Mouse (Mus musculus): ENCODE data around the gene Tmem222. TPM values are rescaled to one million over a fixed set of nuclear protein-coding genes. Genes with fewer than 3 reads are reported as not detected.
A peak's percentile ranks its signal among the peaks of the same experiment; 100 is the strongest.

Tmem222 gene
- total and polyA plus RNA-seq, 3 experiments = 25.2 to 33.5 (median 30.8) TPM

DNA sequence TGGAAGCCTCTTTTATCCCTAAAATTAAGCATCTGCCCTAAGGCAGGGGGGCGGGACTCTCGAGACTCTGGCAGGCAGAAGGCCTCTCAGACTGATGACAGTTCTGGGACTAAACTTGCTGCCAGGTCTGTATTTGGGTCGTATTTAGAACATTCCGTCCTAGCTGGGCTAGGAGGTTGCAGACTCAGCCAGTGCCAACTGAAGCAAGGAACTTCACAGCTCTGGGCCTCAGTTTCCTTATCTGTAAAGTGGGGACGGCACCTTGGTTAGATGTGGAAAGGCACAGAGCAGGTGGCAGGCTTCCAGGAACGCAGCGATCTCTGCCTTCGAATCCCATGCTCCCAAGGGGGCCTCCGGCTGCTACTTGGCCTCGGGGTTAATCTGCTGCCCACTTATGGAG lies 51.5 kb downstream of the Tmem222 start:
- H3K36me3 ChIP-seq (replicated peaks) = no peaks in the 10 kb centered on the region
- no peaks in the 10 kb centered on the region for H3K9me3 ChIP-seq (replicated peaks)
- DNase-seq (ENCODE audit: low spot score) (no peak), ATAC-seq (ENCODE audit: extremely low read depth, insufficient number of reproducible peaks, low FRiP score, poor library complexity, severe bottlenecking) (no peak)
- H3K4me1 ChIP-seq (ENCODE audit: insufficient read depth, low read depth, low read length) = peaks cover 27% of the 10 kb centered on the region
- TF ChIP-seq TAL1 (conservative IDR thresholded peaks at IDR 0.05; ENCODE audit: low read depth, low read length) (no peak), GATA2 (IDR thresholded peaks at IDR 0.05; ENCODE audit: borderline replicate concordance, low read depth, low read length) (no peak), GATA1 (IDR thresholded peaks at IDR 0.05; ENCODE audit: borderline replicate concordance, low read length) (no peak), POLR2AphosphoS5 (IDR thresholded peaks at IDR 0.05; ENCODE audit: insufficient replicate concordance, low read depth, low read length) (no peak), CTCF (IDR thresholded peaks at IDR 0.05; ENCODE audit: low read depth, low read length) (no peak)
- no peak overlapping the region for H3K4me3 ChIP-seq (ENCODE audit: low read depth, low read length)
- peaks cover 54% of the 10 kb centered on the region for H3K27me3 ChIP-seq (ENCODE audit: insufficient read depth, low read length)

- TF ChIP-seq CTCF (IDR thresholded peaks at IDR 0.05; ENCODE audit: low read depth, low read length) = no peak
- no peaks in the 10 kb centered on the region for H3K9me3 ChIP-seq (replicated peaks)
- ATAC-seq (ENCODE audit: extremely low read depth, insufficient number of reproducible peaks, low FRiP score, poor library complexity, severe bottlenecking) (no peak), DNase-seq (ENCODE audit: low spot score) (no peak)
- H3K4me1 ChIP-seq (ENCODE audit: insufficient read depth, low read depth, low read length) = peaks cover 44% of the 10 kb centered on the region
- peaks cover 57% of the 10 kb centered on the region for H3K27me3 ChIP-seq (ENCODE audit: insufficient read depth, low read length)
- no peak overlapping the region for H3K4me3 ChIP-seq (ENCODE audit: low read depth, low read length)
- no peaks in the 10 kb centered on the region for H3K36me3 ChIP-seq (replicated peaks)
These were observed 53.7 kb downstream of the Tmem222 start for GRCm38 (mm10) chr4:133223875-133224274.

DNA sequence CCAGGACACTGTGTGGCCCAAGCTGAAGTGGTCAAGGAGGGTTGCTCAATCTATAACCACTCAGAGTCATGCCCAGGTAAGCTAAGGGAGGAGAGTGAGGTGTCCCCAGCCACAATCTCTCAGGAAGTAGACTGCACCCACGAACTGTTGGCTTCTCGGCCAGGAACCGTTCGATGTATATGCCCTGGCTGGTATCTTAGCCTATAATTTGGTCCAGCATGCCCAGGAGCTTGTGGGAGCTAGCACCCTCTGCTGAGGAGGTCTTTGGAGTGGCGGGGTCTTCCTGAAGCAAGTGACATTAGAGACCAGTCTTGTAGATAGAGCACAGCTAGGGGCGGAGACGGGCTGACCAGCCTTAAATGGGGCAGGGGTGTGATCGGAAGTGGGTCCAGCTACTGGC lies 55.9 kb downstream of the Tmem222 start:
- no peak for ATAC-seq (ENCODE audit: extremely low read depth, insufficient number of reproducible peaks, low FRiP score, poor library complexity, severe bottlenecking)
- H3K36me3 ChIP-seq (replicated peaks) = no peaks in the 10 kb centered on the region
- no peak for DNase-seq (ENCODE audit: low spot score)
- H3K9me3 ChIP-seq (replicated peaks) = no peaks in the 10 kb centered on the region
- no peak overlapping the region for H3K4me3 ChIP-seq (ENCODE audit: low read depth, low read length)
- TF ChIP-seq CTCF (IDR thresholded peaks at IDR 0.05; ENCODE audit: low read depth, low read length) (no peak), TAL1 (conservative IDR thresholded peaks at IDR 0.05; ENCODE audit: low read depth, low read length) (no peak), GATA1 (IDR thresholded peaks at IDR 0.05; ENCODE audit: borderline replicate concordance, low read length) (no peak), POLR2AphosphoS5 (IDR thresholded peaks at IDR 0.05; ENCODE audit: insufficient replicate concordance, low read depth, low read length) (no peak), GATA2 (IDR thresholded peaks at IDR 0.05; ENCODE audit: borderline replicate concordance, low read depth, low read length) (no peak)
- H3K4me1 ChIP-seq (ENCODE audit: insufficient read depth, low read depth, low read length) = peaks cover 55% of the 10 kb centered on the region
- peaks cover 56% of the 10 kb centered on the region for H3K27me3 ChIP-seq (ENCODE audit: insufficient read depth, low read length)

DNA sequence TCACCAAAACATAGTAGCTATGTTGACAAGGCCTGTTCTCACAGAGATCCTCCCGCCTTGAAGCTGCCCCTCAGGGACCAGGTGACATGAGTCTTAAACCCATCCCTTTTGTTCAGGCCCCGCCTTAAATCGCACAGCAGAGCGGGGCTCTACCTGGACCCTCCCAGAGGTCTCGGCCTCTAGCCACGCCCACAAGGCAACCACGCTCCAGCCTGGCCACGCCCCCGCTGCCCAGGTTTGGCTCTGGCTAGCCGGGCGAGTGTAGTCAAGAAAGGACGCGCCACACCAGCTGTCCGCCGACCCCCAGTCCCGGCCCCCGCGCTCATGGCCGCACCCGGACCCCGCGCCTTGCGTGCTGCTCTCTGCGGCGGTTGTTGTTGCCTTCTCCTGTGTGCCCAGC lies 56.9 kb downstream of the Tmem222 start:
- no peaks in the 10 kb centered on the region for H3K9me3 ChIP-seq (replicated peaks)
- peak overlapping the region; percentile 16; the same call in 1 of the 2 replicates for H3K4me3 ChIP-seq (ENCODE audit: low read depth, low read length)
- H3K27me3 ChIP-seq (ENCODE audit: insufficient read depth, low read length) = peaks cover 57% of the 10 kb centered on the region
- no peaks in the 10 kb centered on the region for H3K36me3 ChIP-seq (replicated peaks)
- TF ChIP-seq GATA1 (IDR thresholded peaks at IDR 0.05; ENCODE audit: borderline replicate concordance, low read length) (no peak), TAL1 (conservative IDR thresholded peaks at IDR 0.05; ENCODE audit: low read depth, low read length) (no peak), POLR2AphosphoS5 (IDR thresholded peaks at IDR 0.05; ENCODE audit: insufficient replicate concordance, low read depth, low read length) (no peak), GATA2 (IDR thresholded peaks at IDR 0.05; ENCODE audit: borderline replicate concordance, low read depth, low read length) (no peak), CTCF (IDR thresholded peaks at IDR 0.05; ENCODE audit: low read depth, low read length) (no peak)
- ATAC-seq (ENCODE audit: extremely low read depth, insufficient number of reproducible peaks, low FRiP score, poor library complexity, severe bottlenecking) (no peak), DNase-seq (ENCODE audit: low spot score) (no peak)
- H3K4me1 ChIP-seq (ENCODE audit: insufficient read depth, low read depth, low read length) = peaks cover 55% of the 10 kb centered on the region

DNA sequence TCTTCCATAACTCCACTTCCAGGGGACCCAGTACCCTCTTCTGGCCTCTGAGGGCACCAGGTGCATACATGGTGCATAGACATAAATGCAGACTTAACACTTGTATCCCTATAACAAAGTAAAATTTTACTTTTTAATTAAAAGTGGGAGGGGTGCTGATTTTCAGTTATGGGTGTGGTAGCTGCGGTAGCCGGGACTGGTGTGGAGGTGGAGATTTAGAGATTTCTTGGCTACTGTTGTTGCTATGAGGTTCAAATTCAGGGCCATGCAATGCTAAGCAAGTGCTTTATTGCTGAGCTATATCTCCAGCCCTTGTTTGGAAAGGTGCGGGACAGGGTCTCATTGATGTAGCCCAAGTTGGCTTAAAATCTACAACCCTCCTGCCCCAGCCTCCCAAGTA lies 58.8 kb downstream of the Tmem222 start:
- peaks cover 47% of the 10 kb centered on the region for H3K27me3 ChIP-seq (ENCODE audit: insufficient read depth, low read length)
- H3K36me3 ChIP-seq (replicated peaks) = no peaks in the 10 kb centered on the region
- no peaks in the 10 kb centered on the region for H3K9me3 ChIP-seq (replicated peaks)
- DNase-seq (ENCODE audit: low spot score) = no peak
- ATAC-seq (ENCODE audit: extremely low read depth, insufficient number of reproducible peaks, low FRiP score, poor library complexity, severe bottlenecking) = no peak
- H3K4me1 ChIP-seq (ENCODE audit: insufficient read depth, low read depth, low read length) = peaks cover 50% of the 10 kb centered on the region
- no peak overlapping the region for H3K4me3 ChIP-seq (ENCODE audit: low read depth, low read length)
- TF ChIP-seq GATA1 (IDR thresholded peaks at IDR 0.05; ENCODE audit: borderline replicate concordance, low read length) (no peak), POLR2AphosphoS5 (IDR thresholded peaks at IDR 0.05; ENCODE audit: insufficient replicate concordance, low read depth, low read length) (no peak), TAL1 (conservative IDR thresholded peaks at IDR 0.05; ENCODE audit: low read depth, low read length) (no peak), CTCF (IDR thresholded peaks at IDR 0.05; ENCODE audit: low read depth, low read length) (no peak), GATA2 (IDR thresholded peaks at IDR 0.05; ENCODE audit: borderline replicate concordance, low read depth, low read length) (no peak)

DNA sequence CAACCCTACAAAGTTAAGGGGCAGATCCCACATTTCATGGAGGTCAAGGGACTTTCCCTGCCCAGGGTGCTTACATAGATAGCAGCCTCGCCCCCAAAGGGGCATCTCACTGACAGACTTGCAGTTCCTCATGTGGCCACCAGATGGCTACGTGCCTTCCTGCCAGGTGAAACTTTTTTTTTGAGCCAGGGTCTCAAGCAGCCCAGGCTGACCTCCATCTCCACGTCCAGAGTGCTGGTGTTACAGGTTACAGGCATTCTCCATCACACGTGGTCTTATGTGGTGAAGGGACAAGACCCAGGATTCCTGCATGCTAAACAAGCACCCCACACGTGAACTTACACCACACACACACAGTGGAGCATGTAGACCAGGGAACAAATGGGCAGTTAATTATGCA lies 60.0 kb downstream of the Tmem222 start:
- TF ChIP-seq TAL1 (conservative IDR thresholded peaks at IDR 0.05; ENCODE audit: low read depth, low read length) = no peak
- TF ChIP-seq GATA1 (IDR thresholded peaks at IDR 0.05; ENCODE audit: borderline replicate concordance, low read length) = no peak
- no peak for TF ChIP-seq POLR2AphosphoS5 (IDR thresholded peaks at IDR 0.05; ENCODE audit: insufficient replicate concordance, low read depth, low read length)
- TF ChIP-seq GATA2 (IDR thresholded peaks at IDR 0.05; ENCODE audit: borderline replicate concordance, low read depth, low read length) = no peak
- TF ChIP-seq CTCF (IDR thresholded peaks at IDR 0.05; ENCODE audit: low read depth, low read length) = peak; percentile 97
- no peaks in the 10 kb centered on the region for H3K9me3 ChIP-seq (replicated peaks)
- DNase-seq (ENCODE audit: low spot score) (peak; percentile 53), ATAC-seq (ENCODE audit: extremely low read depth, insufficient number of reproducible peaks, low FRiP score, poor library complexity, severe bottlenecking) (no peak; the same call in 1 of the 2 replicates)
- no peaks in the 10 kb centered on the region for H3K36me3 ChIP-seq (replicated peaks)
- peaks cover 47% of the 10 kb centered on the region for H3K27me3 ChIP-seq (ENCODE audit: insufficient read depth, low read length)
- peaks cover 55% of the 10 kb centered on the region for H3K4me1 ChIP-seq (ENCODE audit: insufficient read depth, low read depth, low read length)
- no peak overlapping the region for H3K4me3 ChIP-seq (ENCODE audit: low read depth, low read length)

Other genes starting within 250 kb of the Tmem222 start
- gene Wasf2, start 147.3 kb downstream of the Tmem222 start, total RNA-seq (2014; fragmentation: Nextera tagmentation) = 127 and 152 TPM in 2 replicates
- gene Wasf2, start 147.3 kb downstream of the Tmem222 start, total RNA-seq (2017) = 8.2 and 12.1 TPM in 2 replicates
- gene Wasf2, start 147.3 kb downstream of the Tmem222 start, polyA plus RNA-seq (2012) = 54.9 and 58.3 TPM in 2 replicates
- not detected in 2 replicates for gene Cd164l2, start 65.7 kb downstream of the Tmem222 start, total RNA-seq (2014; fragmentation: Nextera tagmentation)
- not detected in 2 replicates for gene Cd164l2, start 65.7 kb downstream of the Tmem222 start, total RNA-seq (2017)
- gene Cd164l2, start 65.7 kb downstream of the Tmem222 start, polyA plus RNA-seq (2012) = not detected in 2 replicates
- 0.58 TPM in 1 of 2 replicates, not detected in the other for gene Gpr3, start 65.3 kb downstream of the Tmem222 start, total RNA-seq (2014; fragmentation: Nextera tagmentation)
- 0.06 and 0.16 TPM in 2 replicates for gene Gpr3, start 65.3 kb downstream of the Tmem222 start, total RNA-seq (2017)
- gene Gpr3, start 65.3 kb downstream of the Tmem222 start, polyA plus RNA-seq (2012) = 0.02 and 0.10 TPM in 2 replicates
- 20.9 and 28.4 TPM in 2 replicates for gene Map3k6, start 37.0 kb downstream of the Tmem222 start, total RNA-seq (2014; fragmentation: Nextera tagmentation)
- 27.6 and 29.2 TPM in 2 replicates for gene Map3k6, start 37.0 kb downstream of the Tmem222 start, total RNA-seq (2017)
- gene Map3k6, start 37.0 kb downstream of the Tmem222 start, polyA plus RNA-seq (2012) = 85.3 and 87.2 TPM in 2 replicates
- gene Sytl1, start 14.7 kb downstream of the Tmem222 start, total RNA-seq (2014; fragmentation: Nextera tagmentation) = 1.2 and 2.5 TPM in 2 replicates
- 0.05 and 0.35 TPM in 2 replicates for gene Sytl1, start 14.7 kb downstream of the Tmem222 start, total RNA-seq (2017)
- gene Sytl1, start 14.7 kb downstream of the Tmem222 start, polyA plus RNA-seq (2012) = 1.4 and 1.7 TPM in 2 replicates
- gene Wdtc1, start 75.7 kb upstream of the Tmem222 start, total RNA-seq (2014; fragmentation: Nextera tagmentation) = 24.5 and 32.3 TPM in 2 replicates
- 6.9 and 7.1 TPM in 2 replicates for gene Wdtc1, start 75.7 kb upstream of the Tmem222 start, total RNA-seq (2017)
- 53.4 and 61.4 TPM in 2 replicates for gene Wdtc1, start 75.7 kb upstream of the Tmem222 start, polyA plus RNA-seq (2012)
- gene Slc9a1, start 91.9 kb upstream of the Tmem222 start, total RNA-seq (2014; fragmentation: Nextera tagmentation) = 27.3 and 30.2 TPM in 2 replicates
- gene Slc9a1, start 91.9 kb upstream of the Tmem222 start, total RNA-seq (2017) = 5.3 and 7.3 TPM in 2 replicates
- 37.0 and 44.6 TPM in 2 replicates for gene Slc9a1, start 91.9 kb upstream of the Tmem222 start, polyA plus RNA-seq (2012)
- not detected in 2 replicates for gene Tent5b, start 202.3 kb upstream of the Tmem222 start, total RNA-seq (2014; fragmentation: Nextera tagmentation)
- gene Tent5b, start 202.3 kb upstream of the Tmem222 start, total RNA-seq (2017) = not detected in 2 replicates
- gene Tent5b, start 202.3 kb upstream of the Tmem222 start, polyA plus RNA-seq (2012) = not detected in 2 replicates
- gene Trnp1, start 220.8 kb upstream of the Tmem222 start, total RNA-seq (2014; fragmentation: Nextera tagmentation) = not detected in 2 replicates
- 0.16 TPM in 1 of 2 replicates, not detected in the other for gene Trnp1, start 220.8 kb upstream of the Tmem222 start, total RNA-seq (2017)
- not detected in 2 replicates for gene Trnp1, start 220.8 kb upstream of the Tmem222 start, polyA plus RNA-seq (2012)
- gene Kdf1, start 241.2 kb upstream of the Tmem222 start, total RNA-seq (2014; fragmentation: Nextera tagmentation) = not detected in 2 replicates
- 0.06 TPM in 1 of 2 replicates, not detected in the other for gene Kdf1, start 241.2 kb upstream of the Tmem222 start, total RNA-seq (2017)
- not detected in 2 replicates for gene Kdf1, start 241.2 kb upstream of the Tmem222 start, polyA plus RNA-seq (2012)